Mouse (Mus musculus) stomach, embryonic 16.5 days (tissue): ENCODE data around the gene Gm14409. TPM values are rescaled to one million over a fixed set of nuclear protein-coding genes. Genes with fewer than 3 reads are reported as not detected.

Source experiments
- polyA plus RNA-seq: library from polyadenylated mRNA; unstranded; fragments of >200 nt; fragmentation: Nextera tagmentation; extraction: Ambion mirVana; gene quantifications from 2 replicates; pipeline ENCODE4 v1.2.1, GENCODE M21; 2015

Gene Gm14409
- polyA plus RNA-seq, 1 experiment from 2014 or later = not detected

Other genes starting within 250 kb of the Gm14409 start
- gene Gm14401, start 192.7 kb downstream of the Gm14409 start, polyA plus RNA-seq = not detected in 2 replicates
- gene Gm14410, start 60.6 kb downstream of the Gm14409 start, polyA plus RNA-seq = 21.8 TPM in 2 replicates
- 0.29 and 0.39 TPM in 2 replicates for gene Gm14412, start 57.3 kb upstream of the Gm14409 start, polyA plus RNA-seq
- gene Gm14418, start 131.3 kb upstream of the Gm14409 start, polyA plus RNA-seq = 8.7 and 9.3 TPM in 2 replicates
- gene Zfp970, start 197.7 kb upstream of the Gm14409 start, polyA plus RNA-seq = 18.5 and 19.1 TPM in 2 replicates
- gene Gm14403, start 231.2 kb upstream of the Gm14409 start, polyA plus RNA-seq = 7.1 and 7.8 TPM in 2 replicates